ENCODE assay signal across 8 mouse cellular contexts in genomic region chr13:93772279-93772636, GRCm38 (mm10). TPM values are rescaled to one million over a fixed set of nuclear protein-coding genes. Genes with fewer than 3 reads are reported as not detected.
A peak's percentile ranks its signal among the peaks of the same experiment; 100 is the strongest.
DNase-seq lines count a peak whose midpoint lies in the region; ATAC-seq and TF ChIP-seq lines count a peak whose summit lies in the region.

No protein-coding gene starts in this region.

- peak overlapping the region; percentile 75 for H3K9ac ChIP-seq in heart, embryonic 11.5 days (ENCODE audit: low read depth, low read length)
- H3K9ac ChIP-seq in forebrain, embryonic 11.5 days (ENCODE audit: low read length), result peak overlapping the region; percentile 83
- H3K9ac ChIP-seq in liver, embryonic 11.5 days (ENCODE audit: low read depth, low read length), result peak overlapping the region; percentile 70

- intact Hi-C loops in heart, postnatal 36 days (cut with DNase I), result no loop called here
- intact Hi-C loops in gastrocnemius, postnatal 14 days (cut with DNase I; ENCODE audit: low total_unique reads), result no loop called here

- H3K27me3 ChIP-seq in heart, embryonic 11.5 days (ENCODE audit: control insufficient read depth, insufficient read depth, low read length), result no peaks in the 10 kb centered on the region
- no peaks in the 10 kb centered on the region for H3K27me3 ChIP-seq in C2C12 (ENCODE audit: control insufficient read depth, insufficient read depth, insufficient read length)
- H3K27me3 ChIP-seq in forebrain, embryonic 11.5 days (ENCODE audit: control insufficient read depth, insufficient read depth, low read length), result no peaks in the 10 kb centered on the region
- H3K27me3 ChIP-seq in liver, embryonic 11.5 days (replicated peaks; ENCODE audit: control insufficient read depth, insufficient read depth, low read length), result peaks cover 4% of the 10 kb centered on the region; the same call in 1 of the 2 replicates

- no peaks in the 10 kb centered on the region for H3K79me2 ChIP-seq in C2C12 (ENCODE audit: control insufficient read depth, insufficient read depth)

- H3K36me3 ChIP-seq in heart, embryonic 11.5 days (ENCODE audit: control insufficient read depth, insufficient read depth, low read length), result no peaks in the 10 kb centered on the region
- no peaks in the 10 kb centered on the region for H3K36me3 ChIP-seq in C2C12 (ENCODE audit: control insufficient read depth, insufficient read depth)
- no peaks in the 10 kb centered on the region for H3K36me3 ChIP-seq in forebrain, embryonic 11.5 days (ENCODE audit: control insufficient read depth, insufficient read depth, low read length)
- H3K36me3 ChIP-seq in liver, embryonic 11.5 days (ENCODE audit: control insufficient read depth, insufficient read depth, low read length), result no peaks in the 10 kb centered on the region

- H3K9me3 ChIP-seq in heart, embryonic 11.5 days (replicated peaks; ENCODE audit: control insufficient read depth, low read length), result no peaks in the 10 kb centered on the region
- H3K9me3 ChIP-seq in forebrain, embryonic 11.5 days (ENCODE audit: control insufficient read depth, low read length), result no peaks in the 10 kb centered on the region
- H3K9me3 ChIP-seq in liver, embryonic 11.5 days (ENCODE audit: control insufficient read depth, low read length), result no peaks in the 10 kb centered on the region

- no peaks in the 10 kb centered on the region for H3K79me3 ChIP-seq in C2C12 (ENCODE audit: low read depth)

- H3K4me3 ChIP-seq in heart, embryonic 11.5 days (ENCODE audit: low read depth, low read length), result peak overlapping the region; percentile 64
- H3K4me3 ChIP-seq in C2C12 (ENCODE audit: insufficient read depth, poor library complexity, severe bottlenecking), result peak overlapping the region; percentile 46
- H3K4me3 ChIP-seq in forebrain, embryonic 11.5 days (ENCODE audit: low read depth, low read length), result peak overlapping the region; percentile 57
- H3K4me3 ChIP-seq in liver, embryonic 11.5 days (ENCODE audit: low read depth, low read length), result peak overlapping the region; percentile 63

- no peak for DNase-seq in heart, postnatal 36 days
- DNase-seq in forebrain, embryonic 11.5 days (ENCODE audit: low spot score), result no peak
- no peak for DNase-seq in liver, embryonic 11.5 days (ENCODE audit: low spot score)
- no peak for DNase-seq in retina, embryonic 14.5 days (ENCODE audit: low spot score)
- no peak for DNase-seq in gastrocnemius, postnatal 14 days

- peak; percentile 24; the same call in 1 of the 2 replicates for ATAC-seq in heart, embryonic 11.5 days (replicated peaks; ENCODE audit: insufficient number of reproducible peaks, low FRiP score, low TSS enrichment)
- peak; percentile 52; the same call in 1 of the 2 replicates for ATAC-seq in forebrain, embryonic 11.5 days (replicated peaks; ENCODE audit: low FRiP score)
- ATAC-seq in liver, embryonic 11.5 days (replicated peaks; ENCODE audit: low FRiP score), result peak; percentile 35
- no peak; the same call in 1 of the 2 replicates for ATAC-seq in megakaryocyte-erythroid progenitor cell, adult 5-6 weeks (replicated peaks; ENCODE audit: low FRiP score, low TSS enrichment, poor library complexity, severe bottlenecking)

- H3K4me1 ChIP-seq in heart, embryonic 11.5 days (ENCODE audit: control insufficient read depth, insufficient read depth, low read length), result peaks cover 6% of the 10 kb centered on the region; the same call in 1 of the 2 replicates
- peaks cover 4% of the 10 kb centered on the region; the same call in 1 of the 2 replicates for H3K4me1 ChIP-seq in forebrain, embryonic 11.5 days (replicated peaks; ENCODE audit: control insufficient read depth, insufficient read depth, low read length)
- H3K4me1 ChIP-seq in liver, embryonic 11.5 days (replicated peaks; ENCODE audit: control insufficient read depth, insufficient read depth, low read length), result peaks cover 2% of the 10 kb centered on the region; the same call in 1 of the 2 replicates

- H3K27ac ChIP-seq in heart, embryonic 11.5 days (ENCODE audit: low read depth, low read length), result peak overlapping the region; percentile 62; the same call in 1 of the 2 replicates
- H3K27ac ChIP-seq in forebrain, embryonic 11.5 days (ENCODE audit: low read depth, low read length), result no peak overlapping the region
- H3K27ac ChIP-seq in liver, embryonic 11.5 days (ENCODE audit: low read depth, low read length), result peak overlapping the region; percentile 21; the same call in 1 of the 2 replicates

- WGBS in heart, embryonic 11.5 days (ENCODE audit: insufficient replicate concordance), result 20% methylated on average over 8 of the region's 8 CpGs
- 31% methylated on average over 8 of the region's 8 CpGs for WGBS in forebrain, embryonic 11.5 days
- WGBS in liver, embryonic 11.5 days, result 25% methylated on average over 8 of the region's 8 CpGs

- peak overlapping the region; percentile 98 for H3K4me2 ChIP-seq in heart, embryonic 11.5 days
- H3K4me2 ChIP-seq in forebrain, embryonic 11.5 days (ENCODE audit: low read depth, low read length, severe bottlenecking), result peak overlapping the region; percentile 98
- peak overlapping the region; percentile 97 for H3K4me2 ChIP-seq in liver, embryonic 11.5 days

- TF ChIP-seq CTCF in C2C12 (IDR thresholded peaks at IDR 0.05; ENCODE audit: control insufficient read depth, insufficient read depth, insufficient read length), result no peak

- peak overlapping the region; percentile 78 for H3ac ChIP-seq in C2C12 (ENCODE audit: control insufficient read depth, insufficient read length, low read depth)

TF ChIP-seq in C2C12, 6 proteins besides CTCF, POLR2A, EP300 and RAD21:
- no peak for TF ChIP-seq FOSL1 (IDR thresholded peaks at IDR 0.05; ENCODE audit: insufficient read depth, low read length, poor library complexity, severe bottlenecking)
- TF ChIP-seq MYOD1 (IDR thresholded peaks at IDR 0.05; ENCODE audit: control insufficient read depth, insufficient read length, low read depth), result no peak
- TF ChIP-seq USF1 (IDR thresholded peaks at IDR 0.05; ENCODE audit: low read depth), result no peak

RNA-seq across cellular contexts. Expression of gene Arsb, which starts 0.8 kb away (rescaled TPM):
- 5.9 and 9.0 TPM in 2 replicates for polyA plus RNA-seq in heart, embryonic 11.5 days (2014; fragmentation: Nextera tagmentation; extraction: Ambion mirVana)
- 1 to 10 TPM; 5.6 to 6.2 TPM for total RNA-seq in heart, postnatal 36 days (2021)
- 9.2 TPM for polyA plus RNA-seq in C2C12 (2012; fragmentation: generic; extraction: Trizol)
- polyA plus RNA-seq in forebrain, embryonic 11.5 days (2014; fragmentation: Nextera tagmentation; extraction: Ambion mirVana), result 6.8 and 8.3 TPM in 2 replicates
- 5.8 and 6.3 TPM in 2 replicates for polyA plus RNA-seq in liver, embryonic 11.5 days (2014; fragmentation: Nextera tagmentation; extraction: Ambion mirVana)
- 1 to 10 TPM; 6.1 to 7.9 TPM for total RNA-seq in gastrocnemius, postnatal 14 days (2021)
- total RNA-seq in megakaryocyte-erythroid progenitor cell, adult 5-6 weeks (2014; fragmentation: Nextera tagmentation), result 12.6 and 16.0 TPM in 2 replicates
- total RNA-seq in megakaryocyte-erythroid progenitor cell, adult 5-6 weeks (2017), result 3.3 and 3.9 TPM in 2 replicates
